Mouse (Mus musculus): ENCODE measurements at regions not wholly inside any gene's neighbourhood (a gene's known extent, or its start where the extent isn't known, plus 50 kb on each side); places are given as distances from the start of the nearest gene placed in this dataset.

DNA sequence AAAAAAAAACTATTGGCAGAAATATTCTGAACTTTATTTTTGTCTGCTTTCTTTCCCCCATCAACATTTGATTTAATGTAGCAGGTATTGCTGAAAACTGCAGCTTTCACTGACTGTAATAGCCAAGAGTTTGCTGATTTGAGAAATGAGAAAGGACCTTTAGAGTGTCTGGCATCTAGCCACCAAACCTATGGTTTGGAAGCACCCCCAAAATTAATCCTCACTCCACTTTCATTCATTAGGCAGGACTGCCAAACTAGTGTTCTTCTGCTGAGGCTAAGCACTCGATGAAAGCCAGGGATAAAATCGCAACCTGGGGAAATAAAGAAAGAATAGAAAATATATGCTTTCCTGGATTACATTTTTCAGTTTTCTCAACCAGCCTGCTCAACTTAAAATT lies 320.4 kb downstream of the Atp6ap1l start:
- DNase-seq (ENCODE audit: low spot score in 2 of 2): no peak

DNA sequence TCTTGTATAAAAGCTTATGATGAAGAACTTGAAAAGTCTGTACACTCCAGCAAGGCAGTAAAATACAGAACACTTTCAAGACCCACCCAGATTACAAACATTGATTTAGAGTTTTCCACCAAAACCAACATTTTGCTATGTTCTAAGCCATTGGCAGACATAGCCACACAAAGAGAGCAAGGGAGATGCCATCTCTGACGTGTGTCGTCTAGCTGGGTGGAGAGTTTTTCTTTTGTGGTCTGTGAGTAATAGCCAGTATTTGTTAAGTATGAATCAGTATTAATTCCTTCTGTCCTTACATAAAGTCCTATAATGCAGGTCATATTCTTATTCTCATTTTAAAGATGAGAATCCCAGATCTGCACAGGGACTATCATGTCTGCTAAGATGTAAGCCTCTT lies 329.8 kb downstream of the Atp6ap1l start:
- DNase-seq (ENCODE audit: low spot score in 2 of 2): no peak

DNA sequence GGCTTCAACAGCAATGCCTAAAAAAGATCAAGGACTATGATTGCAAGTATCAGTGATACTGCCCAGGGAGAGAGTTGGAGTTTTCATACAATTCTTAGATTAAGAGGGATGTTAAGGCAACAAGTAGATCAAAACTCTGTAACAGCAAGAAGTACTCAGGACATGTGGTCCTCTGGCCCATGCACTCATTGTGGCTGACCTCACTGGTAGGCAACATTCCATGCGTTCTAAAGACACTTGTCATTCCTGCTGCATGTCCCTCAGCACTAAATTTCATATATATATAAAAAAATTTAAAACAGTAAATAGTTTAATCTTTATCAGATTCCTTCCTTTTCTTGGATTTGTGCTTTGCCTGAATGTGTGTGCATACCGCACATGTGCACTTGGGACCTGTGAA lies 332.6 kb downstream of the Atp6ap1l start:
- no peak for DNase-seq (ENCODE audit: low spot score in 2 of 2)

DNA sequence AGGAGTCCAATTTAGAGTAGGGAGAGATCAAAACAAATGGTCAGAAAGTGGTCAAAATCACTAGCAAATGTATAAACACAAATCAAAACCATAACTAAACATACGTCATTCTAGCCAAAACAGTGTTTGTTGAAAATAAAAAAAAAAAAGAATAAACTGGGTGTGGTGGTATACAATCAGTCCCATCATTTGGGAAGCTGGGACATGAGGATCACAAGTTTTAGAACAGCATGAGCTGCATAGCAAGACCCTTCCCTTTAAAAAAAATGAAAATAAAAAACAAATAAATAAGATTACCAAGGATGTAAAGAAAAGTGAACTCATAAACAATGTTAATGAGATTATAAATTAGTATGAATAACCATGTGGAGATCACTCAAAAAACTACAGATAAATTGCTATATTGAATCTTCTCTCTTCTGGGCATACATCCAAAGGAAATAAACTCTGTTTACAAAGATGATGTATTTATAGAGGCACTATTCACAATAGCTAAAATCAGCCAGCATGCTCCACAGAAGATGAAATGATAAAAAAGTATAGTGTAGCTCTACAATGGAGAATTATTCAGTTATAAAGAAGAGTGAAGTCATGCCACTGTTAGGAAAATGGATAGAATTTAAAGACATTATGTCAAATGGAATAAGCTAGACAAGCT lies 341.8 kb downstream of the Atp6ap1l start:
- no peak for DNase-seq (ENCODE audit: low spot score in 2 of 2)

DNA sequence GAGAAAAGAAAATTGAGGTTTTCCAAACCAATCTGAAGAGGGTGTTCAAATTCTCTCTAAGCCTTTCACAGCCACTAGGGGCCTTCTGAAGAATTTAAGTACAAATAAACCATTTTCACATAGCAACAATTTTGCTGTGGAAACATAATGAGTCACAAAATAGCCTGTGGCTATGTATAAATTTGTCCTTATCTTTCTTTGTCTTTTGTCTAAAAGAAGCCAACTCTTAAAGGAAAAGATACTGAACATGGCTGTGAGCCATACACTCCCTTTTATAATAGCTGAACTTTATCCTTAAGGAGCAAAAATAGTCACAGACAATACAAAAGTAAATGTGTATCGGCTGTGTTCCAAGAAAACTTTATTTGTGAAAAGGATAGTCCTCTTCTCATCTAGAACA lies 345.1 kb downstream of the Atp6ap1l start:
- no peak for DNase-seq (ENCODE audit: low spot score in 2 of 2)

DNA sequence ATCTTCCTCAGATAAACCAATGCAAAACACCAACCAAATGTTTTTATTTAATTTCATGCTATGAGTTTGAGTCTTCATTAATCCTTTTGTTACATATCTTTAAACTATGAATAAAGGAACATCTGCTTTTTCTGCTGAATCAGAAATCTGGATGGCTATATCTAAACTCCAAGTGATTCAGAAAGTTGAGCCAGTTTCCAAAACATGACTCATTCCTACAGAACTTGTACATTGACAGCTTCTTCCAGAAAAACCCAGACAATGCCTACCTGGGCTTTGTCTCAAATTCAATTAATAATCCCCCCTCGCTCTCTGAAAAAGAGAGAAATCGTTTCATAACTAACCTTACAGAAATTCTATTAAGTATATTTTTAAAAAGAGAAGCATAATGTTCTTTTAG lies 345.7 kb downstream of the Atp6ap1l start:
- DNase-seq (ENCODE audit: low spot score in 2 of 2): no peak

DNA sequence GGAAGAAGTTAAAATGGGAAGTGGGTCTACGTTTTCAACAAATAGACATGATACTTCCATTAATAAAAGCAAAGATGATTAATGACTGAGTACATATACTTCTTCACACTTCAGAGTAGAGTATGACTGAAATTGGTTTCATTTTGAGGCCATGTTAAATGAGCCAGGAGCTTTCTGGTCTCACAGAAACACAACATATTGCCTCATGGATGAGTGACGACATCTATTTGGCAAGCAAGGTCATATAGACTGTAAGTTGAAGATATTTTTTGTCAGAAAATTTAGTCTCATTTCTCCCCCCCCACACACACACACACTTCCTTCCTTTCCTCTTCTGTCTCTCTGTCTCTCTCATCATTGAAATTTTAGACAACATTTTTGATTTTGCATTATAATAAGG lies 354.0 kb downstream of the Atp6ap1l start:
- DNase-seq (ENCODE audit: low spot score in 2 of 2): no peak

DNA sequence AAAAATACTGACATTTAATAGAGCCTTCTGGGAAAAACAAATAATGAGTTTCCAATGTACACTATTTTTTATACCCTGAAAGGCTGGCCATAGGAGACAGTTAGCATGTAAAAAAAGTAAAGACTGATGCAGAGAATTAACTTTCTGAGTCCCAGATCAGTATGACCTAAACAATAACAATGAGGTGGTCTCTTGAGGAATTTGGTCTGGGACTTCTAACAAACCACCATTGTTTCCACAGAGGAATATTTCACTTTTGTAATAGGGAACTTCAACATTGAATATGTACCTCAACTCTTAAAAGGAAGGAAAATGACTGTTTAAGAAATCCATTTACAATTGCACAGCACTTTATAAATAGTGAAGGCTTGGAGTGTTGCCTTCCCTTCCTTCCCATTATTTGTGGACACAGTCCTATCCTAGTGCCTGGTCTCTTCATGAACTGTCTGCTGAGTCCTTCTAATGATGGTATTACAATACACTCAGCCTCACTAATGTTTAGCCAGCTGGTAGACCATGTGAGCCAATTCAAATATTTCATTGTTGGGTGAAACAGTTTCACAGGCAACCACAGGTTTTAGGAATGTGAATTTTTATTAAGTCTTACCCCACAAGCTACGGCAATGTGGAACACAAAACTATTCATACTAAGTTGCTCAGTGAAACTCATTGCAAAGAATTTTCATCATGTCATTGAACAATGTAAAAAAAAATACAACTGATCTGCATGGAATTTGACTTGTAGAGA lies 358.7 kb downstream of the Atp6ap1l start:
- DNase-seq (ENCODE audit: low spot score in 2 of 2): no peak

DNA sequence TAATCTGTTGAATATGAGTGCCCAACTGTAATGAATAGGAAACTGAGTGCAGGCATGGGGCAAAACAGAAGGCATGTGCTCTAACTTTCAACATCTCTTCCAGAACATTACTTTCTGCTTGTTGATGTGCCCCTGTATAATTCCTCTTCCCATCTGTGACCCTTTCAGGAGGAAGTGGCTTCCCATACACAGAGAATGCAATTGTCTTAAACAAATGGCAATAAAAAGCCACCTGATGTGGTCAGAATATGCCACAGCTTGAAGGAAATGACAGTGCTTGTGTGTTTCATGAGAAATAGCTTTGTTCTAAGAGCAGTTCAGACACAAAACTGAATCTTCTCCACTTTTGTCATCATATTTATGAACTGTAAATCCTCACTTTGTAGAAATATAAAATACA lies 359.3 kb downstream of the Atp6ap1l start:
- no peak for DNase-seq (ENCODE audit: low spot score in 2 of 2)

DNA sequence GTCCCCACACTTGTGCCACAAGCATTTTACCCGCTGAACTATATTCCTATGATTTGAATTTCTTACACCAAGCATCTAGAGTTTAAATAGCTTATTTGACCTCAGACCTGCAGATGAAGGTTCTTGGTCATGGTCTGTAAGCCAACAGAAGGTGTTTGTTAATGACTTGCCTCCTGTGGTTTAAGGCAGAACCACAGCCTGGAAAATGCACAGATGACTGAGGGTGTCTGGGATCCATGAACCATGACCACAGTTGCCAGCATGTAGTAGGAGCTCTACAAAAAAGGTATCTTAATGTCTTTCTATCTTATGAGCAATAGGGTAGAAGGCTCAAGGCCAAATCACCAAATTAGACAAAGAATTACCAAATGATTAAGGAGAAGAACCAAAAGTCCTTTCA lies 367.6 kb downstream of the Atp6ap1l start:
- DNase-seq (ENCODE audit: low spot score in 2 of 2): no peak

DNA sequence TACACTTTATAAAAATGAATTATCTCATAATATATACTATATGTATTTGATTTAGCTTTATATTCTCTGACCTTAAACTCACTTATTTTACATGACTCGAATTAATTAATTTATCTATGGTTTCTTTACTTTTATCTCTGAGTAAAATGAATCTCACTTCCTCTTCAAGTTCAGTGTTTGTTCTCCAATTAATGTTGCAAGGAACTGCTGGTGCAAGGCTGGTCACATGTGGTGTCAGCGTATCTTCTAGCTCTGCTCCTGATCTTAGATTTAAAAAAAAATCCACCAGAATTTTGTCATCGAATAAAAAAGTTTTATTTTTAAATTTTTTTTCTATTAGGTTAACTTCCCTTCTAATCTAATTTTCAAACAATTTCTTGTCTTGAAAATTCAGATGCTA lies 378.2 kb downstream of the Atp6ap1l start:
- DNase-seq (ENCODE audit: low spot score in 2 of 2): no peak

DNA sequence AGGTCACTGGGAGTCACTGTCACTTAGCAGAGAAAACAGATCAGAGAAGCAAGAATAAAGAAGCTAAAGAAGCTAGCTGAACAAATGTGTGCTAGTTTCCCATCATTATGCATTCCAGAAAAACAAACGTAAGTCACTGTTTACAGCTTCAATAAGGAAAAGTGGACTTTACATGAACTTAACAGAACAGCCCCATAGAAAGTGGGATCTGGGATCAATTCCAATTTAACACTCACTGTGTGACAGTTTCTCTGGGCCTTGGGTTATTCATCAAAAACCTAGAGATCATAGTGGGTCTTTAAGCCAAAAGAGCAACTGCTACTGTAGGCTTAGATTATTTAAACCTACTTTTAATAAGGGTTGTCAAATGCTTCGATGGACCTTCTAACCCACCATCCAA lies 379.4 kb downstream of the Atp6ap1l start:
- DNase-seq (ENCODE audit: low spot score in 2 of 2): no peak

DNA sequence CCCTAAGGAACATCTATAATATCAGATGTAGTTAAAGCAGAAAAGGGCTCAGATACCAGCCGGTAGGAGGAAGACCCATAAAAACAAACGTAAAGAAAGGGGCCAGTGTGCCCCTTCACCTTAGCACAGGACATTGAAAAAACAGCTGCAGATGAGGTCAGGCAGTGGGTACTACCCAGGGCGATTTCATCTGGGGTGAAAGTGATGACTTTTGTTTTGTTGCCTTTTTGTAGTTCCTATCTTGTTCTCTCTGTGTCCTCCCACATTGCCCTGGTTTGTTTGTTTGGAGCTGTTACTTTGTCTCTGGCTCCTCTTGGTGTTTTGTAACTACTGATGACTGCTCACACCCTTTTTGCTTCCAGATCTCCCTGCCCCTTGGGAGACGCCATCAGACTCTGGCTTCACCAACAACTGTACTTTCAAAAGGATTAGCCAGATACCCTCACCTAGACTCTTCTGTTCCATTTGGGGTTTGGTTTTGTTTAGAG lies 383.4 kb downstream of the Atp6ap1l start:
- DNase-seq (ENCODE audit: low spot score in 2 of 2): no peak

DNA sequence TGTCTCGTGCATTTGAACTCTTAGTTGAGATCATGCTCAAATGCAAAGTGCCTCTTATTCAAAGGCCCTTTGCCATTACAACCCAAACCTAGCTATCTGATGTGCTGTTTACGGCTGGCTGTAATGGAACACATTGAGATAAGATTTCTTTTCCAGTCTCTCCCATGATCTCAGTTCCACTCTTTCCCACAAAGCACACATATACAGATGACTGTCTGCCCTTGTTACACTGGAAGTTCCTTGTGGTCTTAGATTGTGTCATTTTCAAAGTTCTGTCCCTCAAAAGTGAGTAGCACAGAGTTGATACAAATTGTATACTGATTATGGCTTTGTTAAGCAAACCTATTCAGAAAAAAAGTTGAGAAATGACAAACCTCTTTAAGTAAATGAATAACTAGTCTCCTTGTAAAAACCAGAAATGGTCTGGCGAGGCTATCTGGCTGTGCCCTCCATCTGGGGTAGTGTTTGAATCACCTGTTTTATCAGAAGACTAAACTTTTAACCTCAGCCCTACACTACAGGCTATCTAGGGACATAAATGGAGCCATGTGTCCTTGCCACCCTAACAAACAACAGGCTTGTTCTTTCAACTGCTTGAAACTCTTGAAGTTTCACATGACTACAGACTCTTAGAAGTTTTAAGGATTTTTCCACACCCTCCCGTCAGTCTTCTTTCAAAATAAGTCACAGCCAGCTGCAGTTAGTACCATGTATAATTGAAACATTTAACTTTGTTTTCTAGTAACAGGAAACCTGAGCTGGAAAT lies 384.0 kb downstream of the Atp6ap1l start:
- DNase-seq (ENCODE audit: low spot score in 2 of 2): no peak

DNA sequence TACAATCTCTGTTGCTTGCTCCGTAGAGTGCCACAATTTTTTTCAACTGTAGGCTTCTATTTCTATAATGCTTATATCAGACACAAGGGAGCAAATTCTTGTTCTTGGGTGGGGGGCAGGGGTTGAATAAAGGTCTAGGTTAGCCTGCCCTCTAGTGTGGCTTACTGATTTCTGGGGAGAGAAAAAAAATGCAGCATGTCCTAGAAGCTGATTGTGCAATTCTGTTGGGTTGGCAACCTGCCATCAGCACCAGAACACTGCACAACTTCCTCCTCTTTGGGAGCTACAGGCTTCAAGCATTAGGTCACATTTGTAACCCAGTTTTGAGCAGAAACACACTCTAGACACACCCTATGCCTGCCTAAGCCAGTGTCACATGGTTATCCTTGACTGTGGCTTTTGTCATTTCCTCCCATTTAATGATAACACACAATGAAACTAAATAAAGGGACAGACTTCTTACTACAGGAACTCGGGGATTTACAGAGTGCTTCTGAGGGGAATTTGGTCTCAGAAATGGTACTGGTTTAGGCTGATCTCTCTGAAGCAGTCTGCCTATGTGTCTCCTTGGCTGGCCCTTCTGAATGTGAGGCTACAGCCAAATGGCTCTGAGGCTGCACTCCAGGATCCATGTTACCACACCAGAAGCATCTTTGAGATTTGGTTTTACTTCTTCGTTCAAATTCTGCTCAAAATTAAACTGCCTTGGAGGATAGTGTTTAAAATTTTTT lies 389.2 kb downstream of the Atp6ap1l start:
- DNase-seq (ENCODE audit: low spot score in 2 of 2): peak in 1 of 2 experiments; percentile 43

DNA sequence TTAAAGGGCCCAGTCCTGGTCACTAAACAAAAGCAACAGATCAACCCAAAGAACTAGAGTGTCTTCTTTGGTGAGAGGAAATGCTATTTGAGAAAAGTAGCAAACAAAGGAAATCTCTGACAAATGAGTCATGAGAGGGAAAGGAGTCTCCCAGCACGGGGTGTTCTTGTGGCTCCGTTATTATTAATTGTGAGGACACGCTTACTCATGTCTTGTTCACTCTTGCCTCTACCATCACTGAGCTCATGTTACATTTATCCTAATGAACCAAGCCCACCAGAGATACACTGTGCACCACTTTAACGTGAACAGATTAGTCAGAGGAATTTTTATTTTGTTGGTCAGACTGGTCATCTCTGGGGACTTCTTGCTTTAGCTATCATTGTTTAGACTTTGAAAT lies 391.3 kb downstream of the Atp6ap1l start:
- DNase-seq (ENCODE audit: low spot score in 2 of 2): no peak

DNA sequence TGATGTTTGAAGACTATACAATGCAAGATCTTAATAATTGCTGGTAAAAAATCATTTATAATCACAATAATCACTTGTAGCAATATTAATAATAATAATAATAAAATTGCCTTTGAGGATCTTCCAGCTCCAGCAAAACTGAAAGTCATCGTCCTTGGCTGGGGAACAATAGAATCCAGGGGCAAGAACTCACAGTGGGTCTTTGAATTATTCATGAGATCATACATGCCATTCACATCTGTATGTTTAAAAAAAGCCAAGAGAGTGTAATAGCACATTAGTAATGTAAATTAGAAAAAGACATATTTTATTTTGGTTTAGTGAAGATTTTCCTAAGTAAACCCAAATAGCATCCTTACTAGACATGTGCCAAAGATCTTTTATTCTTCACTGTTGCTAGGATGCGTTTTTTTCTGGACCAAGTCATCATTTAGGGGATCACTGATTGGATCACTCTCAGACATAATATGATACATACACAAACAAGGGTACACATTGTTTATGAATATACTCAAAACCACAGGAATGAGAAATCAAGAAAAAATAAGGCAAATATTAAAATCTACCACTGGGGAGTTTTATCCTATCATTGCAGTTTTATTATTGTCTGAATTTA lies 392.3 kb downstream of the Atp6ap1l start:
- DNase-seq (ENCODE audit: low spot score in 2 of 2): no peak

DNA sequence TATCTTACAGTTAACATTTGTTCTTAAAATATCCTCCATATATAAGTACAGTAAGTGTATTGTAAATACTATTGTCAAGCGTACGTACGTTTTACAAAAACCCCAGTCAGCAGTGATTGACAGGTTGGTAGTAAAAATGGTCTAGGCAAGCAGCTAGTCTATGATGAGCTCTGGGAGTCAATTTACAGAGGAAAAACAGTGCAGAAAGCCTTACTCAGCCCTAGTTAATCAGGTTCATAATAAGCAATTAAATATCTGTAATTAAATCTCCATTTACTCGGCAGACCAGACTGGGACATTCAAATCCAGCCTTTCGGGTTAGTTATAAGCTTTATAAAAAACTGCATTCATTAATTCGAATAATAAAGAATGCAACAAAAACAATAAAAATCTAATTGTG lies 394.7 kb downstream of the Atp6ap1l start:
- DNase-seq (ENCODE audit: low spot score in 2 of 2): no peak

DNA sequence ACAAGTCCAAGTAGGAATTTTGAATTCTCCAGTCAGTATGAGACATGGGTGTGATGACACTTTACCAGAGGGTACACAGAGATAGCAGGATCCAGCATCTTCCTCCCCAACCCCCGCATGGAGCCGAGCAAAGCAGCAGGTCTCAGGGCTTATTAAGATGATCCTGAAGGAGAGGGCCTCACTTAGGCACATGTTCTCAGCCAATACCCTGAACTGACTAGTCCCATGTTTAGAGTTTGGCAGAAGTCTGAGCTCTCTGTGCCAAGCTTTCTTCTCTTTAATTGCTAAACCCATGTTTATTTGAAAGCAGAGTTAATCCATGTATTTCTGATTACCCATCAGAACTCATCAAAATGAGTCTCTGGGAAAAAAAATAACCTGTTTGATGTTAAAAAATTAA lies 402.0 kb downstream of the Atp6ap1l start:
- DNase-seq (ENCODE audit: low spot score in 2 of 2): no peak

DNA sequence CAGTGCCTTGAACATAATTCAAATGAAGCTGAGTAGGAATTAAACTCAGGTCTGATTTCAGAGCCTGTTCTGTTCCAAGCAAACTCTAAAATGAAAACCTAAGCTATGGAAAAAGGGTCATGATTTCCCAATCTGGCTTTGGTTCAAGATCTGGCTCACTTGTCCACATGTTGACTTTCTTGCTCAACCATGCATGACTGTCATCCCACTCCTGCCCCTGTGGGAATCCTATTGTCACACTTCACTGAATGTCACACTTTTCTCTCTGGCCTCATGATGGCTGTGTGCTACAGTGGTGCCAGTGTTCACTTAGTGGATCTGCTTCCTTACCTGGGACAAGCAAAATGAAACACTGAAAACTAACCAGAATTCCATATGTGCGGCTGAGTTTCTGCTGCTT lies 403.0 kb downstream of the Atp6ap1l start:
- DNase-seq (ENCODE audit: low spot score in 2 of 2): peak in 1 of 2 experiments; percentile 11

DNA sequence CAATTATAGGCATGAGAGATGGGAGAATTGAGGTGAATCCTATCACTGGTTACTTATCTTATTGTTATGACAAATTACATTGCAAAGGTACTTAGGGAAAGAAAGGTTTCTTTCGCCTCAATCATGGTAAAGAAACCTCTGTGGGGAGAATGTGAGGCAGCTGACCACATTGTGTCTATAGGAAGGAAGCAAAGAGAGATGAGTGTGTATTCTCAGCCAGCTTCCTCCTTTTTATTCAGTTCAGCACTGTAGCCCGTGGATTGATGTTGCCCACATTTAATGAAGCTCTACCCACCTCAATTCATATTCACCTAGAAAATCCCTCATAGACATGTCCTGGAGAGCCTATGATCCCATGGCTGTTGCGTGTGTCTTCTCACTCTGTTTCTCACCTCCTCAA lies 406.2 kb downstream of the Atp6ap1l start:
- no peak for DNase-seq (ENCODE audit: low spot score in 2 of 2)

DNA sequence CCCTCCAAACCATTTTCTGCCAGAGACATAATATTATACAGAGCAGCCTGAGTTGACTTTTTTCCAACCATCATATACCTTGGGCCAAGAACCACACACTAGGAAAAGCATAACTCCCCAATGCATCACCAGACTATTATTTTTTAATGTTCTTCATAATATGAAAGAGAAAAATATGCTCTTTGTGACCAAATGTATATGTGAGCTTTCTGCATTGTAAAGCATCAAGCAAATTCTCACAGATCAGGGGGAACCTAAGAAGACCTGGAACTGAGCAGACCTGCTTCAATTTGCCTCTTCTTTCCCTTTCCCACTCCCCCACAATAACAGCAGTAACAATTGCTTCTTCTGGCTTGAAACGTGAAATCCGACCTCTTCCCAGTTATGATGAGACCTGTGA lies 407.6 kb downstream of the Atp6ap1l start:
- no peak for DNase-seq (ENCODE audit: low spot score in 2 of 2)
